Mouse (Mus musculus) liver, embryonic 12.5 days (tissue): ENCODE data around the gene Usp39. TPM values are rescaled to one million over a fixed set of nuclear protein-coding genes. Genes with fewer than 3 reads are reported as not detected.

ENCODE experiments used
- ATAC-seq: fragments of 200-750 bp; cut with Nextera tagmentation; 2 replicates; pipeline ENCODE4 v1.8.0; 2017; ENCODE audit warnings: moderate number of reproducible peaks, mild to moderate bottlenecking, moderate library complexity
- H3K27ac ChIP-seq: fragments of 300-500 bp; sonication (generic); 2 replicates; pipeline ENCODE4 v1.5.1; 2016; ENCODE audit warnings: mild to moderate bottlenecking
- H3K27me3 ChIP-seq: fragments of 300-500 bp; sonication (generic); replicated peaks from 2 replicates; pipeline ENCODE4 v1.6.1; 2016; ENCODE audit warnings: mild to moderate bottlenecking, moderate library complexity
- H3K36me3 ChIP-seq: fragments of 300-500 bp; sonication (generic); 2 replicates; pipeline ENCODE4 v1.6.1; 2016; ENCODE audit warnings: mild to moderate bottlenecking, moderate library complexity
- H3K4me1 ChIP-seq: fragments of 300-500 bp; sonication (generic); 2 replicates; pipeline ENCODE4 v1.6.1; 2016
- H3K4me2 ChIP-seq: fragments of 300-500 bp; sonication (generic); 2 replicates; pipeline ENCODE4 v1.6.1; 2016; ENCODE audit warnings: mild to moderate bottlenecking, moderate library complexity
- H3K4me3 ChIP-seq: fragments of 300-500 bp; sonication (generic); 2 replicates; pipeline ENCODE4 v1.5.1; 2016; ENCODE audit warnings: mild to moderate bottlenecking, moderate library complexity
- H3K9ac ChIP-seq: fragments of 300-500 bp; sonication (generic); 2 replicates; pipeline ENCODE4 v1.6.1; 2016; ENCODE audit warnings: mild to moderate bottlenecking, moderate library complexity
- H3K9me3 ChIP-seq: fragments of 300-500 bp; sonication (generic); replicated peaks from 2 replicates; pipeline ENCODE4 v1.6.1; 2016; ENCODE audit warnings: mild to moderate bottlenecking, moderate library complexity
- WGBS: fragments of 180-500 bp; shearing (Covaris S2); methylation state at CpG from one replicate; pipeline ENCODE4 v1.1.7; 2016; ENCODE audit not compliant: insufficient replicate concordance; 5-methylcytosine and 5-hydroxymethylcytosine counted together
- polyA plus RNA-seq: library from polyadenylated mRNA; unstranded; fragments of >200 nt; fragmentation: Nextera tagmentation; extraction: Ambion mirVana; gene quantifications from 2 replicates; pipeline ENCODE4 v1.2.1, GENCODE M21; 2016

The Usp39 gene
- polyA plus RNA-seq, 1 experiment from 2014 or later = 72.6 TPM

GRCm38 (mm10) chr6:72345633-72346032 is 649 bp upstream of the Usp39 start:
- H3K27ac ChIP-seq = peak overlapping the region; percentile 93
- H3K9ac ChIP-seq = peak overlapping the region; percentile 96
- H3K36me3 ChIP-seq = peaks cover 45% of the 10 kb centered on the region
- peak overlapping the region; percentile 92 for H3K4me2 ChIP-seq
- WGBS = 13% methylated on average over 6 of the region's 6 CpGs
- H3K4me3 ChIP-seq = peak overlapping the region; percentile 86
- H3K4me1 ChIP-seq = peaks cover 80% of the 10 kb centered on the region
- no peaks in the 10 kb centered on the region for H3K9me3 ChIP-seq
- ATAC-seq = no peak
- H3K27me3 ChIP-seq = no peaks in the 10 kb centered on the region

DNA sequence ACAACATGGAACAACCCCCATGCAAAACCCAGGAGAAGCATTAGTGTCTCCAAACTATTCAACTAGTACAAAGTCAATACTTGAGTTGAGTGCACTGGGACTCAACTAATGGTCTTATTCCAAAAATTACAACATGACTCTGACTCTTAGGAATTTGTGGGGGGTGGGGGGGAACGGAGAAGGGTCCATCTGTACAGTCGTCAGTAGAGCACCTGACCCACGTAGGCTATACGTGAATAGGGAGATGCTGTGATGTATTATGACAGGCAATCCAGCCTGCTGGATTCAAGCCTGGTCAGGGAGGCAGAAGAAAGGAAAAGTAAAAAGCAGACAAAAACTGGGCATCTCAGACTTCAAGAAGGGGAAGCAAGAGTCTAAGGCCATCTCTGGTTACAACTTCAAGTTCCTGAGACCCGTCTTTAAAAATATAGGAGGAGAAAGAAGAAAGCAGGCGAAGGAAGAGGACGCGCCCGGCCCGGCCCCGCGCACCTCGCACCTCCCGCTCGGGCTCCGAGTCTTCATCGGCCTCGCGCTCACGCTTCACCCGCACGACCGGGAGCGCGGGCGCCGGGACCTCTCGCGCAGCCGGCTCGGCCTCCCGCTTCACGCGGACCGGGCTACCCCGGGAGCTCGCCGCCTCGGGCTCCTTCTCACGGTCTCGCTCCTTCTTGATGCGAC is 449 bp downstream of the Usp39 start:
- WGBS = 3% methylated on average over 42 of the region's 42 CpGs
- Histone ChIP-seq H3K36me3 (peaks cover 45% of the 10 kb centered on the region), H3K4me3 (peak overlapping the region; percentile 86), H3K27me3 (no peaks in the 10 kb centered on the region), H3K9me3 (no peaks in the 10 kb centered on the region), H3K9ac (peak overlapping the region; percentile 96), H3K27ac (peak overlapping the region; percentile 93), H3K4me1 (peaks cover 76% of the 10 kb centered on the region), H3K4me2 (peak overlapping the region; percentile 92)
- ATAC-seq = peak; percentile 72

GRCm38 (mm10) chr6:72340481-72340880 is 4.5 kb downstream of the Usp39 start:
- Histone ChIP-seq H3K4me3 (no peak overlapping the region), H3K27ac (no peak overlapping the region), H3K9me3 (no peaks in the 10 kb centered on the region), H3K9ac (no peak overlapping the region), H3K27me3 (no peaks in the 10 kb centered on the region), H3K36me3 (peaks cover 72% of the 10 kb centered on the region), H3K4me1 (peaks cover 44% of the 10 kb centered on the region), H3K4me2 (no peak overlapping the region)
- no peak for ATAC-seq
- 71% methylated on average over 2 of the region's 2 CpGs for WGBS

GRCm38 (mm10) chr6:72333111-72333510 is 11.9 kb downstream of the Usp39 start:
- H3K4me2 ChIP-seq = no peak overlapping the region
- 69% methylated on average over 5 of the region's 5 CpGs for WGBS
- H3K9ac ChIP-seq = no peak overlapping the region
- no peak for ATAC-seq
- no peak overlapping the region for H3K4me3 ChIP-seq
- peaks cover 100% of the 10 kb centered on the region for H3K36me3 ChIP-seq
- H3K27me3 ChIP-seq = no peaks in the 10 kb centered on the region
- H3K27ac ChIP-seq = peak overlapping the region; percentile 37; the same call in 1 of the 2 replicates
- H3K9me3 ChIP-seq = no peaks in the 10 kb centered on the region
- peaks cover 9% of the 10 kb centered on the region for H3K4me1 ChIP-seq

DNA sequence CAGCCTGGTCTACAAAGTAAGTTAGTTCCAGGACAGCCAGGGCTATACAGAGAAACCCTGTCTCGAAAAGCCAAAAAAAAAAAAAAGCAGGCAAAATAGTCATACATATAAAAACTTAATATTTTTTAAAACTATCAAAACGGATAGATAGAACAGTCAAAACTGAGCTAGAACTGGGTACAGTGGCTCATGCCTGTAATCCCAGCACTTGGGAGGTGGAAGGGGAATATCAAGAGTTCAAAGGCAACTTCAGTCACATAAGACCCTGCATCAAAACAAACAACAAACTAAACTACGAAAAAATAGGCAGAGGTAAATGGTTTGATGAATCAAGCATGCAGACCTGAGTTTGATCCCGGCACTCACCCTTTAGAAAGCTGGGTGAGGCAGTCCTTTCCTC is 14.9 kb downstream of the Usp39 start:
- H3K27ac ChIP-seq = no peak overlapping the region
- 85% methylated on average over 4 of the region's 4 CpGs for WGBS
- H3K4me3 ChIP-seq = no peak overlapping the region
- H3K36me3 ChIP-seq = peaks cover 99% of the 10 kb centered on the region
- no peak for ATAC-seq
- H3K4me1 ChIP-seq = peaks cover 11% of the 10 kb centered on the region
- no peak overlapping the region for H3K4me2 ChIP-seq
- H3K27me3 ChIP-seq = no peaks in the 10 kb centered on the region
- no peaks in the 10 kb centered on the region for H3K9me3 ChIP-seq
- no peak overlapping the region for H3K9ac ChIP-seq

GRCm38 (mm10) chr6:72329019-72329418 is 16.0 kb downstream of the Usp39 start:
- Histone ChIP-seq H3K4me1 (peaks cover 21% of the 10 kb centered on the region), H3K9ac (no peak overlapping the region), H3K9me3 (no peaks in the 10 kb centered on the region), H3K4me2 (no peak overlapping the region), H3K27ac (no peak overlapping the region), H3K4me3 (no peak overlapping the region), H3K36me3 (peaks cover 99% of the 10 kb centered on the region), H3K27me3 (no peaks in the 10 kb centered on the region)
- ATAC-seq = no peak
- WGBS = 84% methylated on average over 5 of the region's 5 CpGs

DNA sequence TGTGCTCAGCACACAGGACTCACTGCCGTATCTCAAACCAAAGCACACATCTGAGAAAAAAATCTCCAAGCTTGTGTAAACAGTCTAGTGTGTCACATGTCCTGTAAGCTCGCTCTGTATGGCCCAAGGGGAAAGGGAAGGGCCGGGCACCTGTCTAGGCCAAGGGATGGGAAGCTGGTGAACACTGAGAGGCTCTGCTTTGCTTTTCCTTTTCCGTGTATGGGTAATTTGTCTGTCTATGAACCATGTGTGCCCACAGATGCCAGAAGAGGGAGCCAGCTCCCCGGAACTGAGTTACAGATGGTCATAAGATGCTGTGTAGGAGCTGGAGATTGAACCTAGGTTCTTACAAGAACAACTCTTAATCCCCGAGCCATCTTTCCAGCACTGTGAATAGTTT is 18.7 kb downstream of the Usp39 start:
- H3K4me2 ChIP-seq = no peak overlapping the region
- no peaks in the 10 kb centered on the region for H3K9me3 ChIP-seq
- WGBS = 70% methylated on average over 6 of the region's 6 CpGs
- peaks cover 99% of the 10 kb centered on the region for H3K36me3 ChIP-seq
- H3K4me3 ChIP-seq = no peak overlapping the region
- no peak overlapping the region for H3K9ac ChIP-seq
- no peak overlapping the region for H3K27ac ChIP-seq
- no peaks in the 10 kb centered on the region for H3K27me3 ChIP-seq
- no peak for ATAC-seq
- peaks cover 32% of the 10 kb centered on the region for H3K4me1 ChIP-seq

- Histone ChIP-seq H3K27ac (peak overlapping the region; percentile 91), H3K36me3 (peaks cover 99% of the 10 kb centered on the region)
- peak; percentile 100 for ATAC-seq
Measured at GRCm38 (mm10) chr6:72323786-72324508, 21.0 kb downstream of the Usp39 start.

GRCm38 (mm10) chr6:72322936-72323335 is 22.0 kb downstream of the Usp39 start:
- Histone ChIP-seq H3K27ac (peak overlapping the region; percentile 91), H3K4me2 (no peak overlapping the region), H3K9me3 (no peaks in the 10 kb centered on the region), H3K4me3 (no peak overlapping the region), H3K36me3 (peaks cover 99% of the 10 kb centered on the region), H3K27me3 (no peaks in the 10 kb centered on the region), H3K9ac (0 out of 2 replicates have a peak overlapping the region, but pooled peaks have one; percentile 45), H3K4me1 (peaks cover 29% of the 10 kb centered on the region)
- WGBS = 97% methylated on average over 3 of the region's 3 CpGs
- no peak for ATAC-seq

More at GRCm38 (mm10) chr6:72323786-72324508, 21.0 kb downstream of the Usp39 start:
- Histone ChIP-seq H3K4me2 (peak overlapping the region; percentile 34), H3K27me3 (no peaks in the 10 kb centered on the region), H3K9ac (peak overlapping the region; percentile 45; the same call in 1 of the 2 replicates), H3K9me3 (no peaks in the 10 kb centered on the region), H3K4me1 (peaks cover 24% of the 10 kb centered on the region), H3K4me3 (no peak overlapping the region)
- 64% methylated on average over 6 of the region's 6 CpGs for WGBS

DNA sequence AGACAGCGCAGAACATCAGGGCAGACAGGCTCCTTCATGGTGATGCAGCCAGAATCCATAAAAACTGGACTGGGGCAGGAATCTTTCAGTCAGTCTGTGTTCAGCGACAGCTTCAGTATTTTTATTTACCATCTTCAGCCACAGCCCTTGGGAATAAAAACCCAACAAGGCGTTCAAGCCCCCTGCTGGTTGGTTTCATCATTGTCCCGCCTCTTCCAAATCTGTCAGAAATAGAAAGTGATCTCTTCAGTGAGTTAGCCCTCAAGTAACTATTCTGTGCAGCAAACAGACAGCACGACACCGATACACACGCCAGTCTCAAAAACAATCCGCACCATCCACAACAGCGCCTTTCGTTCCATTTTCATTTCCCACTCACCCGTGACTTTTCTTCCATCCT is 26.0 kb downstream of the Usp39 start:
- peak overlapping the region; percentile 15; the same call in 1 of the 2 replicates for H3K27ac ChIP-seq
- H3K4me3 ChIP-seq = no peak overlapping the region
- peaks cover 98% of the 10 kb centered on the region for H3K36me3 ChIP-seq
- H3K9ac ChIP-seq = no peak overlapping the region
- no peak overlapping the region for H3K4me2 ChIP-seq
- WGBS = 75% methylated on average over 11 of the region's 11 CpGs
- ATAC-seq = no peak
- no peaks in the 10 kb centered on the region for H3K9me3 ChIP-seq
- peaks cover 17% of the 10 kb centered on the region for H3K4me1 ChIP-seq
- H3K27me3 ChIP-seq = no peaks in the 10 kb centered on the region

DNA sequence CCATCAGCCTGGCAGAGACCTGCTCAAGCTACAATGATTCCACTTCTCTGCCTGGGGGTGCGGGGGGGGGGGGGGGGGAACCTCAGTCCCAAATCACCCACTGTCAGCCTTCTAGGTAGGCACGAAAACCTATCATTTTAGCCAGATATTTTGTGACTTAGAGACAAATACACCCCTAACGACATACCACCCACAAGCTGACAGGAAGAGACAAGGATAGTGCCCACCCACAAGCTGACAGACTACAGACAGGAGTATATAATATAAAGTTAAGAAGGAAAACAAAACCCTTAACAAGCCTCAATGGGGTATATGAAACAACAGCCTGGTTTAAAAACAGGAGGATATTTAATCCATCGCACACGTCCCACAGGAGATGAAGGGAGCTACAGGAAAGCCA is 26.5 kb downstream of the Usp39 start:
- WGBS = 51% methylated on average over 5 of the region's 5 CpGs
- peak; percentile 29; the same call in 1 of the 2 replicates for ATAC-seq
- peak overlapping the region; percentile 38; the same call in 1 of the 2 replicates for H3K27ac ChIP-seq
- peaks cover 17% of the 10 kb centered on the region for H3K4me1 ChIP-seq
- peaks cover 98% of the 10 kb centered on the region for H3K36me3 ChIP-seq
- H3K9ac ChIP-seq = no peak overlapping the region
- H3K4me2 ChIP-seq = no peak overlapping the region
- H3K27me3 ChIP-seq = no peaks in the 10 kb centered on the region
- no peaks in the 10 kb centered on the region for H3K9me3 ChIP-seq
- no peak overlapping the region for H3K4me3 ChIP-seq

- Histone ChIP-seq H3K9ac (no peak overlapping the region), H3K4me3 (no peak overlapping the region), H3K4me1 (peaks cover 13% of the 10 kb centered on the region), H3K27me3 (no peaks in the 10 kb centered on the region), H3K4me2 (no peak overlapping the region), H3K9me3 (no peaks in the 10 kb centered on the region), H3K27ac (no peak overlapping the region), H3K36me3 (peaks cover 88% of the 10 kb centered on the region)
- WGBS = 88% methylated on average over 1 of the region's 1 CpGs
- ATAC-seq = no peak
Measured at GRCm38 (mm10) chr6:72316044-72316443, 28.9 kb downstream of the Usp39 start.
